Mouse (Mus musculus) thymus, adult 2 months (tissue): ENCODE results near the gene Asb3. TPM values are rescaled to one million over a fixed set of nuclear protein-coding genes. Genes with fewer than 3 reads are reported as not detected.

ENCODE experiments used
- polyA plus RNA-seq: library from polyadenylated mRNA; depleted of rRNA; stranded (reverse); fragments of >200 nt; gene quantifications from 2 replicates; pipeline ENCODE4 v1.2.3, GENCODE M21; 2012; rRNA removed

Gene Asb3
- polyA plus RNA-seq, 1 experiment = 5.1 TPM

Other genes with a start within 250 kb of the Asb3 start
- 2.1 and 2.9 TPM in 2 replicates for gene Acyp2, start 235.8 kb upstream of the Asb3 start, polyA plus RNA-seq
- 11.8 and 12.8 TPM in 2 replicates for gene Psme4, start 113.7 kb upstream of the Asb3 start, polyA plus RNA-seq
- 0.09 and 0.10 TPM in 2 replicates for gene Gpr75, start 58 bp upstream of the Asb3 start, polyA plus RNA-seq
- 17.2 and 19.8 TPM in 2 replicates for gene Erlec1, start 68.9 kb downstream of the Asb3 start, polyA plus RNA-seq
- 2.3 and 3.2 TPM in 2 replicates for gene Chac2, start 100.9 kb downstream of the Asb3 start, polyA plus RNA-seq